Mouse (Mus musculus): ENCODE measurements around the gene Mvb12b. TPM values are rescaled to one million over a fixed set of nuclear protein-coding genes. Genes with fewer than 3 reads are reported as not detected.
A peak's percentile ranks its signal among the peaks of the same experiment; 100 is the strongest.

Gene Mvb12b
- total RNA-seq, 1 experiment, result 5.0 TPM

DNA sequence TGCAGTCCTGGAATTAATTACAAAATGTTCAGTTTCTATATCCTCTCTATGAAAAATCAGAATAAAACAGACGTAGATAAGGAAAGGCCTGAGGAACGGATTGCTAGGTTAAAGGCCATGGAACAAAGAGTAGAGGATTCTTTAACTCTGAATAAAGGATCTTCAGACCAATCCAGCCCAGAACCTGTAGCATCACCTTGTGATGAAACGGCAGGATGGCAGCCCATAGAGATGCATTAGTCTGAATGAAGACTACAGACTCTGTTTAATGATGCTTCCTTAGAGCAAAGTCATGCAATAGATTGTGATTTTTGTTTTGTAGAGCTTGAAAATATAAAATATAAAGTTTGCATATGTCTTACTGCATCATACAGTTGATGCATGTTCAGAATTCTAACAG is 8.1 kb upstream of the Mvb12b start:
- Histone ChIP-seq H3K27ac (ENCODE audit: insufficient read depth, low read depth, low read length, poor library complexity, severe bottlenecking) (no peak overlapping the region), H3K9ac (ENCODE audit: insufficient read depth, low read depth, low read length, poor library complexity, severe bottlenecking) (no peak overlapping the region), H3K9me3 (ENCODE audit: control insufficient read depth, insufficient read depth, low read depth, low read length) (no peaks in the 10 kb centered on the region), H3K4me3 (ENCODE audit: insufficient read depth in 1 of 2, low read depth in 1 of 2, low read length in 2 of 2, poor library complexity in 1 of 2, severe bottlenecking in 1 of 2) (no peak overlapping the region), H3K4me1 (ENCODE audit: control insufficient read depth in 2 of 2, insufficient read depth in 2 of 2, low read length in 2 of 2, poor library complexity in 1 of 2) (no peaks in the 10 kb centered on the region), H3K36me3 (ENCODE audit: control insufficient read depth, insufficient read depth, low read length, poor library complexity, severe bottlenecking) (no peaks in the 10 kb centered on the region)
- no peak for DNase-seq (ENCODE audit: low read depth, low spot score)
- in situ Hi-C loops (cut with MboI; ENCODE audit: low sequenced_read_pairs in 2 of 2, unreplicated experiment in 2 of 2), result no loop called here
- TF ChIP-seq ZC3H11A (IDR thresholded peaks at IDR 0.05; ENCODE audit: borderline replicate concordance, low read depth, low read length), result no peak
- TF ChIP-seq HCFC1 (IDR thresholded peaks at IDR 0.05; ENCODE audit: borderline replicate concordance, insufficient read depth, low read length), result no peak
- TF ChIP-seq ZNF384 (IDR thresholded peaks at IDR 0.05; ENCODE audit: low read depth, low read length), result no peak
- no peak for TF ChIP-seq MAFK (IDR thresholded peaks at IDR 0.05; ENCODE audit: insufficient read depth, low read depth, low read length)
- TF ChIP-seq CHD2 (IDR thresholded peaks at IDR 0.05; ENCODE audit: low read depth, low read length), result no peak

GRCm38 (mm10) chr2:33893151-33893550 is 5.4 kb upstream of the Mvb12b start:
- Histone ChIP-seq H3K27ac (ENCODE audit: insufficient read depth, low read depth, low read length, poor library complexity, severe bottlenecking) (no peak overlapping the region), H3K36me3 (ENCODE audit: control insufficient read depth, insufficient read depth, low read length, poor library complexity, severe bottlenecking) (no peaks in the 10 kb centered on the region), H3K9ac (ENCODE audit: insufficient read depth, low read depth, low read length, poor library complexity, severe bottlenecking) (no peak overlapping the region), H3K4me1 (ENCODE audit: control insufficient read depth in 2 of 2, insufficient read depth in 2 of 2, low read length in 2 of 2, poor library complexity in 1 of 2) (no peaks in the 10 kb centered on the region), H3K4me3 (ENCODE audit: insufficient read depth in 1 of 2, low read depth in 1 of 2, low read length in 2 of 2, poor library complexity in 1 of 2, severe bottlenecking in 1 of 2) (no peak overlapping the region), H3K9me3 (ENCODE audit: control insufficient read depth, insufficient read depth, low read depth, low read length) (no peaks in the 10 kb centered on the region)
- no peak for TF ChIP-seq HCFC1 (IDR thresholded peaks at IDR 0.05; ENCODE audit: borderline replicate concordance, insufficient read depth, low read length)
- TF ChIP-seq ZNF384 (IDR thresholded peaks at IDR 0.05; ENCODE audit: low read depth, low read length), result no peak
- no peak for TF ChIP-seq MAFK (IDR thresholded peaks at IDR 0.05; ENCODE audit: insufficient read depth, low read depth, low read length)
- no peak for TF ChIP-seq ZC3H11A (IDR thresholded peaks at IDR 0.05; ENCODE audit: borderline replicate concordance, low read depth, low read length)
- no peak for TF ChIP-seq CHD2 (IDR thresholded peaks at IDR 0.05; ENCODE audit: low read depth, low read length)
- in situ Hi-C loops (cut with MboI; ENCODE audit: low sequenced_read_pairs in 2 of 2, unreplicated experiment in 2 of 2), result no loop called here
- no peak for DNase-seq (ENCODE audit: low read depth, low spot score)

DNA sequence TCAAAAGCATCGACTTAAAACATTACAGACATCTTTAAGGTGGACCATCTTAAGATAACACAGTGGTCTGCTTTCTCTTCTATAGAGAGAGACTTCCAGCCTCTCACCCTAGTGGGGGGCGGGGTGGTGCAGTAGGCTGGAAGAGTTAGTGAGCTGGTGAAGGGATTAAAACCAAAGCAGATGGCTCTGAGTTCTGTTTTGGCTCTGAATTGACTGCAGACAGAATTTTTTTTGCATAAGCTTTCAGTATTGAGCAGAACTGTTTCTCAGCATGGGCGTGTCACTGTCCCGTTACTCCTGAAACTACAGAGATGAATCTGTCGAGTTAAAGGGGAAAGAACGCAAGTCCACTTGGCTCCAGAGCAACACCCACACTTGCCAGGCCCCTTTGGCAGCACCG is 4.6 kb upstream of the Mvb12b start:
- H3K4me3 ChIP-seq (ENCODE audit: insufficient read depth in 1 of 2, low read depth in 1 of 2, low read length in 2 of 2, poor library complexity in 1 of 2, severe bottlenecking in 1 of 2), result no peak overlapping the region
- H3K4me1 ChIP-seq (ENCODE audit: control insufficient read depth in 2 of 2, insufficient read depth in 2 of 2, low read length in 2 of 2, poor library complexity in 1 of 2), result peaks cover 0 to 5% of the 10 kb centered on the region in 2 experiments; a peak in 1 of 4 replicates
- no peaks in the 10 kb centered on the region for H3K9me3 ChIP-seq (ENCODE audit: control insufficient read depth, insufficient read depth, low read depth, low read length)
- no peak overlapping the region for H3K9ac ChIP-seq (ENCODE audit: insufficient read depth, low read depth, low read length, poor library complexity, severe bottlenecking)
- H3K36me3 ChIP-seq (ENCODE audit: control insufficient read depth, insufficient read depth, low read length, poor library complexity, severe bottlenecking), result no peaks in the 10 kb centered on the region
- in situ Hi-C loops (cut with MboI; ENCODE audit: low sequenced_read_pairs in 2 of 2, unreplicated experiment in 2 of 2), result no loop called here
- no peak overlapping the region for H3K27ac ChIP-seq (ENCODE audit: insufficient read depth, low read depth, low read length, poor library complexity, severe bottlenecking)
- no peak for TF ChIP-seq CHD2 (IDR thresholded peaks at IDR 0.05; ENCODE audit: low read depth, low read length)
- no peak for TF ChIP-seq HCFC1 (IDR thresholded peaks at IDR 0.05; ENCODE audit: borderline replicate concordance, insufficient read depth, low read length)
- TF ChIP-seq ZC3H11A (IDR thresholded peaks at IDR 0.05; ENCODE audit: borderline replicate concordance, low read depth, low read length), result no peak
- TF ChIP-seq ZNF384 (IDR thresholded peaks at IDR 0.05; ENCODE audit: low read depth, low read length), result no peak
- no peak for TF ChIP-seq MAFK (IDR thresholded peaks at IDR 0.05; ENCODE audit: insufficient read depth, low read depth, low read length)
- DNase-seq (ENCODE audit: low read depth, low spot score), result no peak

DNA sequence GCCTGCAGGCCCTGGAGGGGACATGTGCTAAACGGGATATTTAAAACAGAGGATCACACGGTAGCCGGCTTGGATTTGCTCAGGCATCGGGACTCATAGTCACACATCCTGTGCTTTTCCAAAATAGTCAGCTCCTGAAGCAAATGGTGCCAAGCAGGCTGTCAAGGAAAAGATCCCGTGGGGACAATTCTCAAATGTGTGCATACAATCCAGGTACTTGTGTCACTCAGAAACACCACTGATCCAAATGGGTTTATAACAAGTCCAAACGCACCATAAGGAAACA is 297 bp upstream of the Mvb12b start:
- no peaks in the 10 kb centered on the region for H3K9me3 ChIP-seq (ENCODE audit: control insufficient read depth, insufficient read depth, low read depth, low read length)
- TF ChIP-seq CHD2 (IDR thresholded peaks at IDR 0.05; ENCODE audit: low read depth, low read length), result no peak
- H3K9ac ChIP-seq (ENCODE audit: insufficient read depth, low read depth, low read length, poor library complexity, severe bottlenecking), result peak overlapping the region; percentile 77; the same call in 1 of the 2 replicates
- H3K27ac ChIP-seq (ENCODE audit: insufficient read depth, low read depth, low read length, poor library complexity, severe bottlenecking), result no peak overlapping the region
- peak overlapping the region in 1 of 2 experiments; percentile 53; a peak in 2 of 4 replicates for H3K4me3 ChIP-seq (ENCODE audit: insufficient read depth in 1 of 2, low read depth in 1 of 2, low read length in 2 of 2, poor library complexity in 1 of 2, severe bottlenecking in 1 of 2)
- H3K4me1 ChIP-seq (ENCODE audit: control insufficient read depth in 2 of 2, insufficient read depth in 2 of 2, low read length in 2 of 2, poor library complexity in 1 of 2), result peaks cover 0 to 5% of the 10 kb centered on the region in 2 experiments; a peak in 2 of 4 replicates
- no peaks in the 10 kb centered on the region for H3K36me3 ChIP-seq (ENCODE audit: control insufficient read depth, insufficient read depth, low read length, poor library complexity, severe bottlenecking)
- in situ Hi-C loops (cut with MboI; ENCODE audit: low sequenced_read_pairs in 2 of 2, unreplicated experiment in 2 of 2), result no loop called here
- no peak for DNase-seq (ENCODE audit: low read depth, low spot score)
